Mouse (Mus musculus) lung, adult 2 months (tissue): ENCODE measurements around the gene Ccng2. TPM values are rescaled to one million over a fixed set of nuclear protein-coding genes. Genes with fewer than 3 reads are reported as not detected.

Experiments used
- DNase-seq: peaks from one replicate; pipeline ENCODE4 v3.0.0; 2022
- H3K4me1 ChIP-seq: fragments of 200-500 bp; 2 replicates; pipeline ENCODE4 v1.6.1; 2011; ENCODE audit warnings: low read length; ENCODE audit not compliant: control insufficient read depth, insufficient read depth
- H3K4me3 ChIP-seq: fragments of 200-500 bp; replicated peaks from 2 replicates; pipeline ENCODE3; 2011; ENCODE audit warnings: low read depth, mild to moderate bottlenecking, control low read depth, low read length; ENCODE audit errors: extremely low read depth
- CTCF ChIP-seq: fragments of 200-500 bp; IDR thresholded peaks from 2 replicates; pipeline ENCODE4 v1.5.1; 2011; ENCODE audit warnings: mild to moderate bottlenecking, low read length, control low read depth; ENCODE audit not compliant: insufficient read depth
- POLR2A ChIP-seq: fragments of 200-500 bp; IDR thresholded peaks from 2 replicates; pipeline ENCODE4 v1.6.1; 2011; ENCODE audit warnings: low read depth, mild to moderate bottlenecking, control low read depth, low read length, borderline replicate concordance; ENCODE audit errors: extremely low read depth
- WGBS: fragments of 180-500 bp; shearing (Covaris S2); methylation state at CpG from one replicate; pipeline ENCODE4 v1.1.7; 2018; 5-methylcytosine and 5-hydroxymethylcytosine counted together
- polyA plus RNA-seq: library from polyadenylated mRNA; depleted of rRNA; stranded (reverse); fragments of >200 nt; gene quantifications from 2 replicates; pipeline ENCODE4 v1.2.3, GENCODE M21; 2012; rRNA removed

Ccng2 gene
- polyA plus RNA-seq = 23.6 and 56.6 TPM in 2 replicates

DNA sequence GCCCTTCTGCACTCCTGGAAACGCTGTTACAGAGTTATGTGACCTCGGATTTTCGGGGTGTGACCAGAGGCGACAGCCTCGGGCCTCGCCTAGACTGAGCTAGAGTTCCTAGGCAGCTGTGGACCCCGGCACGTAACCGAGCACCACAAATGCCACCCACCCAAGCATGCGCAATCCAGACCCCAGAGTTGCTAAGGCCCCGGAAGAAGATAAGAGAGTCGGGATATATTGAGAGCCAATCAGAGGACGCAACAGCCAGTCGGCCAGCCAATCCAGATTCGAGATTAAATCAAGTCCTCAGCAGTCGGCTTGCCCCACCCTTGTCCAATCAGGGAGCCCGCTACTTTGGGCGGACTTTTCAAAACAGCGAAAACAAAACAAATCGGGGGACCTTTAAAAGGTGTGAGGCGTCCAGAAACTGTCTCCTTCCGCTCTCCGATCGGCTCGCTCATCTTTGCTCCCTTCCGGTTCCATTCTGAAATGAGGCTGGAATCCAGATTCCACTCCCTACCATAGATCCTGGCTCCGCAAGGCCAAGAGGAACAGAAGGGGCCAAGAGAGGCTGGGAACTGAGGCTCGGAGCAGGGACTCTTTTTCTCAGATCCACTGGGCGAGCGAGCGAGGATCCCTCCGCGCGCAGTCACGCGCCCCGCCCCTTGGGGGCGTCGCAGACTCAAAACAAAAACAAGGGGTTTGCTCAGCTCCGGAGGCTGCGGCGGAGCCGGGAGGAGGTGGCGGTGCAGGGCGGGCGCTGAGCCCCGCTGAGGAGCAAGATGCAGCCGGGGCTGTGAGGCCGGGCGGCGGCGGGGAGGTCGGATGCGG lies at the start of gene Ccng2:
Ccng2 (plus strand) TSS at position 375 of the 822 bp plus-strand sequence.
- peak within 1 kb of the TSS; percentile 94 for H3K4me3 ChIP-seq
- no peak for TF ChIP-seq CTCF
- TF ChIP-seq POLR2A = peak; percentile 98
- WGBS = under 1% methylated on average over 54 of the region's 54 CpGs
- H3K4me1 ChIP-seq = peaks cover 12% of the 10 kb centered on the region
- DNase-seq = peak; percentile 95

DNA sequence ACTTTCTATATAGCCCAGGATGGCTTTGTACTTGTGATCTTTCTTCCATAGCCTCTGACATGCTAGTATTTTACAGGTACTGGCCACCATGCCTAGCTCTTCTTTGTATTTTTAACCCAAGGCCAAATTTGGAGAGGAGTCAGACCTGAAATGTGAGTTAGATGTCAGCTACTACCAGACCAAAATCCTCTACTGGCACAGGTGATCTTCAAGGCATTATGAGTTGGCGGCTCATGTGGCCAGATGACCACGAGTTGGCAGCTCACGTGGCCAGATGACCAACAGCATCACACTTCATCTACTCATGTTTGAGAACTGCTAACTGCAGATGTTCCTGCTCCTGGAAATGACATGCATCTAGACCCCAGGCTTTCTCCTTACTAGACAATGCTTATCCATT lies 48.7 kb upstream of the Ccng2 start:
- no peak overlapping the region for H3K4me3 ChIP-seq
- 71% methylated on average over 3 of the region's 3 CpGs for WGBS
- no peak for DNase-seq
- TF ChIP-seq CTCF = no peak
- TF ChIP-seq POLR2A = no peak
- no peaks in the 10 kb centered on the region for H3K4me1 ChIP-seq

DNA sequence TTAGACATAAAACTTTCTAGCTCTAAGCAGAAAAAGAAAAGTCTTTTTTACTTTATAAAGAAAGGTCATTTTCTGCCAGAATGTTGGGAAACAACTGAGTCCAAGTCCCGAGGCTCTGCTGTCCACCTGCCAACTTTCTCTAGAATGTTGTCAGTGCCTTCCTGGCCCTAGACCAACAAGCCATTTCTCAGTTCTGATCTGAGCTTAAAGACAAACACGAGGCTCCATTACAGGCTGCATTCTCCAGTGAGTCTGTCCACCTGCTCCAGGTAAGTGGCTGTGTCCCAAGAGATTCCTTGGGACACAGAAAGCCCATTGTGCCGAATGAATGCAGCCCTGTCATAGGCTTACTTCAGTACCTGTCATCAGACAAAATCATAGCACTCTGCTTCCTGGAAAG lies 45.4 kb upstream of the Ccng2 start:
- Histone ChIP-seq H3K4me1 (no peaks in the 10 kb centered on the region), H3K4me3 (no peak overlapping the region)
- TF ChIP-seq POLR2A = no peak
- TF ChIP-seq CTCF = no peak
- peak; percentile 13 for DNase-seq
- 33% methylated on average over 3 of the region's 3 CpGs for WGBS

DNA sequence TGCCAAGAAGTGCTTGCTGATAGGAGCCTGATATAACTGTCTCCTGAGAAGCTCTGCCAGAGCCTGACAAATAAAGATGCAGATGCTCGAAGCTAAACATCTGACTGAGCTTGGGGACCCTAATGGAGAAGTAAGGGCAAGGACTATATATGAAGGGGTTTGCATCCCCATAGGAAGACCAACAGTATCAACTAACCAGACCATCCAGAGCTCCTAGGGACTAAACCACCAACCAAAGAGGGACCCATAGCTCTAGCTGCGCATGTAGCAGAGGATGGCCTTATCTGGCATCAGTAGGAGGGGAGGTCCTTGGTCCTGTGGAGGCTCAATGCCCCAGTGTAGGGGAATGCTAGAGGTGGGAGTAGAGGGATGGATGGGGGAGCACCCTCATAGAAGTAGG lies 42.5 kb upstream of the Ccng2 start:
- no peak for TF ChIP-seq CTCF
- no peak for TF ChIP-seq POLR2A
- DNase-seq = no peak
- H3K4me1 ChIP-seq = no peaks in the 10 kb centered on the region
- 67% methylated on average over 2 of the region's 2 CpGs for WGBS
- H3K4me3 ChIP-seq = no peak overlapping the region

DNA sequence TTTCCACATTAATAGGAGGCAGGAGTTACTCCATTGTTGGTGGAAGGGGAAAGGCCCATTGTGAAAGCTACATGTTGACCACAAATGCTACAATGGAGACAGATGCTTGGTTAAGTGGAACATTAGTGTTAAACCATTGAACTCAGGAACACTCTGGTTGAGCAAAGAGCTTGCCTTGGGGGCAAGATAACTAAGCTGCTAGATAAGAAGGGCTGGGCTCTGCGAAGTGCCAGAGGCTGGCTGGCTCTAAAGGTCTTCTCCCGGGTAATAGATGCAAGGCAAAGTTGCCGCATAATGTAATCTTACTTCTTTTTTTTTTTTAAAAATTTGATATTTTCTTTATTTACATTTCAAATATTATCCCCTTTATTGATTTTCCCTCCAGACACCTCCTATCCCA lies 39.9 kb upstream of the Ccng2 start:
- Histone ChIP-seq H3K4me3 (no peak overlapping the region), H3K4me1 (no peaks in the 10 kb centered on the region)
- WGBS = 92% methylated on average over 3 of the region's 3 CpGs
- DNase-seq = no peak
- TF ChIP-seq CTCF (no peak), POLR2A (no peak)

DNA sequence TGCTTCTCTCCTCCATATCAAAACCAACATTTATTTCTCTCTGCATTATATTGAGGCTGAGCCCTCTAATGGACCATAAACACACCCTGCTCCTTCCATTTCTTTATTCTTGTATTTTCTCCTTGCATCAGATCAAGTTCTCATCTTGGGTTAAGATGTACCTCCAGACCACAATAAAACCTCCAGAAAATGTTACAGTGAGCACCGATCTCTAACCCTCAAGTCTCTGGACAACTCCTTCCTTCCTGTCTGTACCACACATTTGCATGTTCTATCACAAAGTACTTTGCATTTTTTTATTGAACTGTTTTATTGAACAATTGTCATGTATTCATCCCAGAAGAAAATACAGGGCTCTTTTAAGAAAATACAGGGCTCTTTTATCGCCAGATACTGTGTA lies 37.5 kb upstream of the Ccng2 start:
- 73% methylated on average over 2 of the region's 2 CpGs for WGBS
- TF ChIP-seq CTCF (no peak), POLR2A (no peak)
- no peak for DNase-seq
- Histone ChIP-seq H3K4me1 (no peaks in the 10 kb centered on the region), H3K4me3 (no peak overlapping the region)

DNA sequence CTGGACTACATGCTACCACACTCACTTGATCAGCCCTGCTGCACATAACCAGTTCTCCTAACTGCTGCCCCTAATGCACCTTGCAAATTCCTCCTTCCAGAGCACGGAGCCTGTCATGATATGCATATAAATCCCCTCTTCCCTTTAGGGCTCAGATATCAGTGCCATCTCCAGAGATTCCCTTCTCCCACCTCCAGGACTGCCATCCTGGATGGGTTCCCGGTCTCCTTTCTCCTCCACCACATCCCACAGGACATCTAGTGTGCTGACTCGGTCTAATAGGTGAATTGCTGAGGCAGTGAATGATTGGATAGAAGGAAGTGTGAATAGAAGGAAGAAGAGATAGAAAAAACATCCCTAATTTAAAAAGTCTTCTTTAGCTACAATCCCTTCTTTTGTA lies 35.3 kb upstream of the Ccng2 start:
- H3K4me1 ChIP-seq = no peaks in the 10 kb centered on the region
- TF ChIP-seq CTCF = no peak
- TF ChIP-seq POLR2A = no peak
- DNase-seq = no peak
- no peak overlapping the region for H3K4me3 ChIP-seq
- 78% methylated on average over 3 of the region's 3 CpGs for WGBS

DNA sequence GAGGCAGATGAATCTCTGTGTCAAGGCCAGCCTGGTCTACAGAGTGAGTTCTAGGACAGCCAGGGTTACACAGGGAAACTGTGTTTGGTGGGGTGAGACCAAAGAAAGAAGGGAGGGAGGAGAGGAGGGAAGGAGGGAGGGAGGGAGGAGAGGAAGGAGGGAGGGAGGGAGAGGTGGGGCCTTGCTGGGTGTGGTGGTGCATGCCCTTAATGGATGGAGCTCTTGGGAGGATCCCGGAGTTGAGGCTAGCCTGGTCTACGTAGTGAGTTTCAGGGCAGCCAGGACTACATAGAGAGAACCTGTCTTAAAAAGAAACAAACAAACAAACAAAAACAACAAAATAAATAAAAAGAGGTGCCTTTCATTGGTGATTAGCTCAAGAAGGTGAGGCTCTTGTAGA lies 34.2 kb upstream of the Ccng2 start:
- TF ChIP-seq CTCF (no peak), POLR2A (no peak)
- WGBS = 86% methylated on average over 2 of the region's 2 CpGs
- no peak for DNase-seq
- H3K4me3 ChIP-seq = no peak overlapping the region
- H3K4me1 ChIP-seq = no peaks in the 10 kb centered on the region

DNA sequence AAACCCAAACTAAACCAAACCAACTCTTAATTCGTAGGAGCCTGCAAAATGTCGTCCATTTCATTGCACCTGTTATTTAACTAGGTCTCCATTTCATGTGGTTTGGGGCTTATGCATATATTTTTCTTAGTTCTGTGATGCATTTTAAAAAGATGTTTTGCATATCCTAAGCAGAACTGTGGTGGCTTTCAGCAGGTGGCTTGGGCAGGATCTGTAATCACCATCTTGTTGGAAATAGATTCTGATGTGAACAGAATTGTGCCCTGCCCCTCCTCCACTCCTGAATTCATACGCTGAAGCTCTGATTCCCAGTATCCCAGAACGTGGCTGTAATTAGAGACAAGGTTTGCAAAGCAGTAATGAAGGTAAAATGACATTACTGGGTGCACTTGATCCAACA lies 32.9 kb upstream of the Ccng2 start:
- no peak overlapping the region for H3K4me3 ChIP-seq
- H3K4me1 ChIP-seq = no peaks in the 10 kb centered on the region
- no peak for DNase-seq
- 70% methylated on average over 4 of the region's 4 CpGs for WGBS
- TF ChIP-seq POLR2A = no peak
- TF ChIP-seq CTCF = no peak

DNA sequence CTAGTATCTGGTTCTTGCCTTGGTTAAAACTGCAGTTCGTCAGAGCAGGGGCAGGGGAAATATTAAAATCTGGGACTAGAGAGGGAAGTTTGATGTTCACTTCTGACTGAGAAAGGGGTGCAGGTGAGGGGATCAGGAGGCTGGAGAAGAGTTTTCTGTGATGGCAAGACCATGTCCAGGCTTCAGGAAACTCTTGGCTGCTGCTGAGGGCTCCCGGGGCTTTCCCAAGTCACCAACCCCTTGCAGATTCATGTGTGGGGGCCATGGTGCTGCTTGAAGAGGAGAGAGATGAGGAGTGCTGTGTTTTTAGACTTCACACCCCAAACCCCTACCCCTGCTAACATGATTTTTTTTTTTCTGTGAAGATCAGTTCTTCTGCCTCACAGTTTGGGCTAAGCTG lies 32.5 kb upstream of the Ccng2 start:
- Histone ChIP-seq H3K4me1 (no peaks in the 10 kb centered on the region), H3K4me3 (no peak overlapping the region)
- no peak for DNase-seq
- no peak for TF ChIP-seq POLR2A
- no peak for TF ChIP-seq CTCF
- WGBS = 80% methylated on average over 2 of the region's 2 CpGs

DNA sequence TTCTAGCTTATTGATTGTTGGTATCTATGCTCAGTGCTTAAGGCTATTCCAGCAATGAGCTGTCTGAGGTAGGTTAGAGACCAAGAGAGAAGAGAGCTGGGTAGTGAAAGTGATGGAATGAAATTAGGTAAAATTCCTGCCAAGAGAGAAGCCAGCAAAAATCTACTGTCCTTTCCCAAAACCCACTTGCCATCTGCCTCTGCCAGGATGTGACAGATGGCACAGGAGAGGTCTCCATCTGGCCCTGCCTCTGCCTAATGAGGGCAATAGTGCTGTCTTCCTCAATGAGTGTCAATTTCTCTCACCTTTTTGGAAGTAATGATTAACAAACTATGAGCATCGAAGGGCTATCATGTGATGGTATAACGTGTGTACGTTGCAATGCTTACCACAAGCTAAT lies 31.2 kb upstream of the Ccng2 start:
- TF ChIP-seq CTCF (no peak), POLR2A (no peak)
- WGBS = 91% methylated on average over 3 of the region's 3 CpGs
- Histone ChIP-seq H3K4me1 (no peaks in the 10 kb centered on the region), H3K4me3 (no peak overlapping the region)
- no peak for DNase-seq
